Mouse (Mus musculus) thymus, adult 2 months (tissue): ENCODE data around the gene Prps2.
"Not testable (repeated sequence)": the region's sequence is repeated elsewhere in the genome, so short reads cannot be mapped to it uniquely, and the experiment has no call there.

Source experiments
- CTCF ChIP-seq: fragments of 200-500 bp; IDR thresholded peaks from 2 replicates; pipeline ENCODE4 v1.5.1; 2012; ENCODE audit warnings: mild to moderate bottlenecking, control low read depth, low read length, moderate library complexity, borderline replicate concordance; ENCODE audit not compliant: control insufficient read depth, poor library complexity, insufficient read depth; ENCODE audit errors: extremely low read depth
- POLR2A ChIP-seq: fragments of 200-500 bp; IDR thresholded peaks from 2 replicates; pipeline ENCODE4 v1.6.1; 2012; ENCODE audit warnings: mild to moderate bottlenecking, low read length, control low read depth, moderate library complexity; ENCODE audit not compliant: control insufficient read depth, poor library complexity, insufficient read depth; ENCODE audit errors: extremely low read depth

DNA sequence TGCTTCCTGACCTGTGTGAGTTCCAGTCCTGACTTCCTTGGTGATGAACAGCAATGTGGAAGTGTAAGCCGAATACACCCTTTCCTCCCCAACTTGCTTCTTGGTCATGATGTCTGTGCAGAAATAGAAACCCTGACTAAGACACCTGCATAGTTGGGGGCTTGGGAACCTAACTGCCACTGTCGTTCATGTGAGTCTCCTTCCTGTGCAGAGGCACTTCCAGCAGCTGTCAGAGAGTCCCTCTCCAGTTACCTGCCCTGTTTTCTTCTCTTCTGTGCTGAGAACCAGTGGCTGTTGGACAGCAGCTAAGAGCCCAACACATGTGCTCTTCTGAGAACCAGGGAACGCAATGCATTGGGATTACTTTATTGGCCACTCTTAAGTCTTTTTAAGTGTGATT, 21.3 kb downstream of the Prps2 start:
- TF ChIP-seq CTCF, POLR2A: not testable (repeated sequence)
